8 mouse cellular contexts compared by ENCODE assay signal in genomic region chr17:80560669-80561401, GRCm38 (mm10). TPM values are rescaled to one million over a fixed set of nuclear protein-coding genes. Genes with fewer than 3 reads are reported as not detected.
DNase-seq lines count a peak whose midpoint lies in the region; ATAC-seq and TF ChIP-seq lines count a peak whose summit lies in the region.

No protein-coding gene starts in this region.

- ATAC-seq in heart, embryonic 15.5 days (replicated peaks; ENCODE audit: insufficient number of reproducible peaks, insufficient read depth, low FRiP score, low read depth): no peak
- ATAC-seq in liver, embryonic 15.5 days (ENCODE audit: insufficient read depth): no peak
- peak; percentile 41; the same call in 1 of the 2 replicates for ATAC-seq in neural tube, embryonic 12.5 days (ENCODE audit: low FRiP score, low read depth)

- H3K4me3 ChIP-seq in CH12.LX (replicated peaks in 1 of 3; ENCODE audit: low read depth in 2 of 3, low read length in 2 of 3, poor library complexity in 1 of 3): no peak overlapping the region
- H3K4me3 ChIP-seq in forebrain, embryonic 10.5 days: no peak overlapping the region
- no peak overlapping the region for H3K4me3 ChIP-seq in heart, embryonic 15.5 days
- no peak overlapping the region for H3K4me3 ChIP-seq in liver, embryonic 15.5 days (replicated peaks)
- H3K4me3 ChIP-seq in neural tube, embryonic 12.5 days: no peak overlapping the region

- no peak overlapping the region for H3K27ac ChIP-seq in CH12.LX (ENCODE audit: insufficient read depth, low read depth)
- H3K27ac ChIP-seq in forebrain, embryonic 10.5 days: no peak overlapping the region
- no peak overlapping the region for H3K27ac ChIP-seq in heart, embryonic 15.5 days
- peak overlapping the region; percentile 11; the same call in 1 of the 2 replicates for H3K27ac ChIP-seq in liver, embryonic 15.5 days (replicated peaks)
- H3K27ac ChIP-seq in neural tube, embryonic 12.5 days: no peak overlapping the region

- peaks cover 19% of the 10 kb centered on the region for H3K79me2 ChIP-seq in CH12.LX (replicated peaks; ENCODE audit: control insufficient read depth, extremely low read depth, insufficient read depth, poor library complexity, severe bottlenecking)

- in situ Hi-C loops in CH12.LX (cut with MboI; ENCODE audit: low pct_ligation_motif_present, low pct_unique_long_range_greater_than_20kb, low sequenced_read_pairs): loop anchor here (25.0 kb wide), 1 partner anchor 274 kb away; the partner anchor contains the start of genes Dhx57 and Morn2

- H3K4me1 ChIP-seq in CH12.LX (ENCODE audit: control insufficient read depth in 1 of 2, insufficient read depth in 2 of 2): peaks cover 3 to 24% of the 10 kb centered on the region in 2 experiments; a peak in 3 of 4 replicates
- peaks cover 9% of the 10 kb centered on the region for H3K4me1 ChIP-seq in forebrain, embryonic 10.5 days
- no peaks in the 10 kb centered on the region for H3K4me1 ChIP-seq in heart, embryonic 15.5 days (replicated peaks)
- H3K4me1 ChIP-seq in liver, embryonic 15.5 days (replicated peaks): peaks cover 12% of the 10 kb centered on the region
- H3K4me1 ChIP-seq in neural tube, embryonic 12.5 days: no peaks in the 10 kb centered on the region

- peak; percentile 88 for TF ChIP-seq RAD21 in CH12.LX (IDR thresholded peaks at IDR 0.05; ENCODE audit: low read depth, low read length)

- peak; percentile 82 for DNase-seq in CH12.LX (ENCODE audit: extremely low read depth)
- DNase-seq in c-Kit-negative CD71-positive TER-119-positive erythroid progenitor cells, embryonic 14.5 days (ENCODE audit: low read depth, low spot score): peak; percentile 19
- peak; percentile 73 for DNase-seq in forebrain, embryonic 10.5 days (ENCODE audit: extremely low spot score, low spot score)
- DNase-seq in kidney, postnatal 25 days: peak; percentile 75 to 86
- DNase-seq in telencephalon, adult 2 months (ENCODE audit: low read depth, low spot score): peak; percentile 46

- peak overlapping the region; percentile 21; the same call in 1 of the 2 replicates for H3K4me2 ChIP-seq in CH12.LX (ENCODE audit: insufficient read depth, low read depth, poor library complexity, severe bottlenecking)
- H3K4me2 ChIP-seq in heart, embryonic 15.5 days: peak overlapping the region; percentile 47
- peak overlapping the region; percentile 41 for H3K4me2 ChIP-seq in liver, embryonic 15.5 days
- no peak overlapping the region for H3K4me2 ChIP-seq in neural tube, embryonic 12.5 days (replicated peaks)

- 19% methylated on average over 12 of the region's 12 CpGs for WGBS in forebrain, embryonic 10.5 days
- WGBS in heart, embryonic 15.5 days: 18% methylated on average over 12 of the region's 12 CpGs
- 18% methylated on average over 12 of the region's 12 CpGs for WGBS in liver, embryonic 15.5 days (ENCODE audit: insufficient replicate concordance)
- 26% methylated on average over 12 of the region's 12 CpGs for WGBS in neural tube, embryonic 12.5 days

- H3K9me3 ChIP-seq in CH12.LX (replicated peaks; ENCODE audit: low read length): peaks cover 7% of the 10 kb centered on the region
- peaks cover 12% of the 10 kb centered on the region; the same call in 1 of the 2 replicates for H3K9me3 ChIP-seq in forebrain, embryonic 10.5 days
- H3K9me3 ChIP-seq in heart, embryonic 15.5 days (replicated peaks): no peaks in the 10 kb centered on the region; the same call in 1 of the 2 replicates
- no peaks in the 10 kb centered on the region for H3K9me3 ChIP-seq in liver, embryonic 15.5 days (replicated peaks)
- no peaks in the 10 kb centered on the region; the same call in 1 of the 2 replicates for H3K9me3 ChIP-seq in neural tube, embryonic 12.5 days

- TF ChIP-seq POLR2A in CH12.LX (IDR thresholded peaks at IDR 0.05; ENCODE audit: low read depth, low read length): peak; percentile 24; the same call in 1 of the 2 replicates

- peaks cover 12 to 26% of the 10 kb centered on the region in 2 experiments for H3K36me3 ChIP-seq in CH12.LX (replicated peaks in 1 of 2; ENCODE audit: control insufficient read depth in 1 of 2, insufficient read depth in 1 of 2, low read length in 1 of 2)
- peaks cover 20% of the 10 kb centered on the region for H3K36me3 ChIP-seq in forebrain, embryonic 10.5 days (replicated peaks)
- no peaks in the 10 kb centered on the region; the same call in 1 of the 2 replicates for H3K36me3 ChIP-seq in heart, embryonic 15.5 days
- H3K36me3 ChIP-seq in liver, embryonic 15.5 days (replicated peaks): no peaks in the 10 kb centered on the region
- peaks cover 6% of the 10 kb centered on the region; the same call in 1 of the 2 replicates for H3K36me3 ChIP-seq in neural tube, embryonic 12.5 days

- H3K27me3 ChIP-seq in CH12.LX (replicated peaks): no peaks in the 10 kb centered on the region
- H3K27me3 ChIP-seq in forebrain, embryonic 10.5 days (ENCODE audit: poor library complexity, severe bottlenecking): no peaks in the 10 kb centered on the region
- H3K27me3 ChIP-seq in heart, embryonic 15.5 days: no peaks in the 10 kb centered on the region
- H3K27me3 ChIP-seq in liver, embryonic 15.5 days: no peaks in the 10 kb centered on the region
- no peaks in the 10 kb centered on the region for H3K27me3 ChIP-seq in neural tube, embryonic 12.5 days (replicated peaks)

- TF ChIP-seq CTCF in CH12.LX (conservative IDR thresholded peaks at IDR 0.05 in 1 of 2, IDR thresholded peaks at IDR 0.05 in 1 of 2; ENCODE audit: low read depth in 2 of 2, low read length in 2 of 2): peak; percentile 86 to 91

- 0 out of 2 replicates have a peak, but pooled peaks have one; percentile 7 for TF ChIP-seq EP300 in CH12.LX (IDR thresholded peaks at IDR 0.05; ENCODE audit: low read length)

- H3K9ac ChIP-seq in CH12.LX (ENCODE audit: insufficient read depth, low read depth): no peak overlapping the region
- H3K9ac ChIP-seq in heart, embryonic 15.5 days: no peak overlapping the region
- H3K9ac ChIP-seq in liver, embryonic 15.5 days: no peak overlapping the region
- H3K9ac ChIP-seq in neural tube, embryonic 12.5 days: no peak overlapping the region

- dilution Hi-C loops in CH12.LX (cut with MboI; ENCODE audit: extremely low pct_ligation_motif_present, extremely low pct_unique_long_range_greater_than_20kb, low sequenced_read_pairs): loop anchor here (25.0 kb wide), 1 partner anchor 99 kb away; no protein-coding TSS in a partner anchor

TF ChIP-seq in CH12.LX, 34 proteins besides CTCF, POLR2A, EP300 and RAD21:
- TF ChIP-seq CHD1 (IDR thresholded peaks at IDR 0.05; ENCODE audit: low read depth, low read length): no peak
- TF ChIP-seq SMC3 (IDR thresholded peaks at IDR 0.05; ENCODE audit: low read depth, low read length): peak; percentile 87
- 0 out of 2 replicates have a peak, but pooled peaks have one; percentile 12 for TF ChIP-seq USF1 (IDR thresholded peaks at IDR 0.05; ENCODE audit: low read depth, low read length)
- 0 out of 2 replicates have a peak, but pooled peaks have one; percentile 28 for TF ChIP-seq ZMIZ1 (IDR thresholded peaks at IDR 0.05; ENCODE audit: low read depth, low read length)
- peak; percentile 47 for TF ChIP-seq MXI1 (IDR thresholded peaks at IDR 0.05; ENCODE audit: low read depth, low read length)
- TF ChIP-seq TBP (conservative IDR thresholded peaks at IDR 0.05; ENCODE audit: low read depth, low read length): no peak
- peak; percentile 82 for TF ChIP-seq MAX (IDR thresholded peaks at IDR 0.05; ENCODE audit: low read length)
- TF ChIP-seq ELF1 (IDR thresholded peaks at IDR 0.05; ENCODE audit: low read depth, low read length): peak; percentile 61; the same call in 1 of the 2 replicates
- TF ChIP-seq MAZ (IDR thresholded peaks at IDR 0.05; ENCODE audit: low read depth, low read length): 0 out of 2 replicates have a peak, but pooled peaks have one; percentile 52
- no peak for TF ChIP-seq IRF4 (IDR thresholded peaks at IDR 0.05; ENCODE audit: low read depth, low read length)
- TF ChIP-seq ZC3H11A (IDR thresholded peaks at IDR 0.05; ENCODE audit: low read depth, low read length): peak; percentile 20; the same call in 1 of the 2 replicates
- TF ChIP-seq JUND (conservative IDR thresholded peaks at IDR 0.05; ENCODE audit: low read depth, low read length): no peak; the same call in 1 of the 2 replicates
- 0 out of 2 replicates have a peak, but pooled peaks have one; percentile 48 for TF ChIP-seq NELFE (IDR thresholded peaks at IDR 0.05; ENCODE audit: low read depth, low read length)
- TF ChIP-seq HCFC1 (IDR thresholded peaks at IDR 0.05; ENCODE audit: low read depth, low read length): no peak
- 0 out of 2 replicates have a peak, but pooled peaks have one; percentile 41 for TF ChIP-seq MYC (IDR thresholded peaks at IDR 0.05; ENCODE audit: low read depth, low read length)
- TF ChIP-seq MAFK (IDR thresholded peaks at IDR 0.05; ENCODE audit: insufficient replicate concordance, low read length): no peak
- peak; percentile 45; the same call in 1 of the 2 replicates for TF ChIP-seq SIN3A (IDR thresholded peaks at IDR 0.05; ENCODE audit: low read length)
- TF ChIP-seq GABPA (IDR thresholded peaks at IDR 0.05; ENCODE audit: insufficient replicate concordance, low read depth, low read length): no peak
- no peak for TF ChIP-seq KAT2A (IDR thresholded peaks at IDR 0.05; ENCODE audit: insufficient replicate concordance, low read length)

RNA-seq across cellular contexts. Expression of gene Cdkl4, which starts 16.8 kb away (rescaled TPM):
- 0.63 and 0.76 TPM in 2 replicates for total RNA-seq in CH12.LX (2012; rRNA removed)
- 1.9 and 2.0 TPM in 2 replicates for total RNA-seq in CH12.LX (2014; rRNA removed)
- polyA plus RNA-seq in CH12.LX (2012; ENCODE audit: insufficient read length, low read depth): 1.1 and 1.2 TPM in 2 replicates
- 0.71 and 1.2 TPM in 2 replicates for polyA plus RNA-seq in forebrain, embryonic 10.5 days (2016; fragmentation: Nextera tagmentation; extraction: Ambion mirVana)
- 0.06 and 0.14 TPM in 2 replicates for polyA plus RNA-seq in heart, embryonic 15.5 days (2015; fragmentation: Nextera tagmentation; extraction: Ambion mirVana)
- polyA plus RNA-seq in liver, embryonic 15.5 days (2015; fragmentation: Nextera tagmentation; extraction: Ambion mirVana): 0.20 and 0.26 TPM in 2 replicates
- polyA plus RNA-seq in neural tube, embryonic 12.5 days (2016; fragmentation: Nextera tagmentation; extraction: Ambion mirVana): 4.3 and 6.2 TPM in 2 replicates

Comparison
In these comparisons a context has a peak if more than half of its experiments do, and no peak if none do; other contexts are left out.
1. DNase-seq: peak in every context shown above with its lines; median percentile 82 in CH12.LX; 80 in kidney, postnatal 25 days; 73 in forebrain, embryonic 10.5 days; 46 in telencephalon, adult 2 months; 19 in c-Kit-negative CD71-positive TER-119-positive erythroid progenitor cells, embryonic 14.5 days.